Mouse (Mus musculus): Measurements from ENCODE around the gene Atf6. TPM values are rescaled to one million over a fixed set of nuclear protein-coding genes. Genes with fewer than 3 reads are reported as not detected.

The Atf6 gene
- 10 to 100 TPM in 1 of 2 experiments, 1 to 10 TPM in 1; 7.5 to 11.2 TPM for polyA plus RNA-seq (2017; shearing (Covaris generic))

DNA sequence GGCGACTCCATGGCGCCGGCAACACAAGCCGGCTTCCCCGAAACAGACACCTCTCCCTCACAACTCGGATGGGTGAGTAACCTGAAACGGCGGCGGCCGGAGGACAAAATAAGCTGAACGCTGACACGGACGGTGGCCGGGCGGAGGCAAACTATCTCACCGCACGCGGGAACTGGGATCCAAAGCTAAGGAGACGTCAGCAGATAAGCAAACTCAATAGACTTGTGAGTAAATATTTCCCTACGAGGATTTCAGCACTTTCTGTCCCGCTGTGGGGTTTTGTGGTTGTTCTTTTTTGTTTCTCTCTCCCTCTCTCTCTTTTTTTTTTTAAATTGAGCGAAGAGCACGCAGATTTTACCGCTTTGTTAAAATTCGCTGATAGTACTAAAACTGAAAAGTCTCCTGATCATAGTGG lies at the start of gene Atf6:
Atf6 (minus strand) TSS at position 81 of the 415 bp plus-strand sequence.

DNA sequence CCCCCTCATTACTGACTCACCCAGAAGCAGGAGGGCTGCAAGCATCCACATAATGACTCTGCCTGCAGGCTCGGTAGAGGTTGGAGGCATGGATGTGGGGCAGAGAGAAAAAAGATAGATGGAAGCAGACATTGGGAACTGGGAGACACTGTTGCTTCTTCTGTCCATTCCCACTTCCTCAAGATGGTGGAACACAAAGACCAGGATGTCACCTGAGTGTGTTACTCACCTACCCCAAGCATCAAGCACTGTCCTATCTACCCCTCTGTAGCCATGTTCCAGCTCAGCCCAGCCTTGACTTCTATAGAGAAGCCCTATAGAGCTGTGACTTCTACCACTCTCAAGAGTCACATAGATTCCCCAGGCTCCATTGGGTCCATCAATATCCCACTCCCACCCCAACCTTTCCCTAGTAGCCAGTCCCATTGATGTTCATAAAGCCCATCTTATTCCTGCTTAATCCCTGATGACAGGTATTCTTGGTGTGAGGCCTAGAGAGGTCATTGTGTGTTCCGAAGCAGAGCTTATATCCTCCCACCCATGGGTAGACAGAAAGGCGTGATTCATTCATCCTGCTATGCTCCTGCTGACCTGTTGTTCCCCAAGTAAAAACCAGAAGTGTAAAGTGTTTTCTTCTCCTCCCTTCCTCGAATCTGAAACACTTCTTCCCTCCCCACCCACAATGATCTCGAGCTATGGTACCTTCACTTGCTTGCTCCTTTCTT lies 45.5 kb upstream of the Atf6 start, which contains the start of gene Fcrlb:
Fcrlb (minus strand) TSS at position 51 of the 725 bp plus-strand sequence.

DNA sequence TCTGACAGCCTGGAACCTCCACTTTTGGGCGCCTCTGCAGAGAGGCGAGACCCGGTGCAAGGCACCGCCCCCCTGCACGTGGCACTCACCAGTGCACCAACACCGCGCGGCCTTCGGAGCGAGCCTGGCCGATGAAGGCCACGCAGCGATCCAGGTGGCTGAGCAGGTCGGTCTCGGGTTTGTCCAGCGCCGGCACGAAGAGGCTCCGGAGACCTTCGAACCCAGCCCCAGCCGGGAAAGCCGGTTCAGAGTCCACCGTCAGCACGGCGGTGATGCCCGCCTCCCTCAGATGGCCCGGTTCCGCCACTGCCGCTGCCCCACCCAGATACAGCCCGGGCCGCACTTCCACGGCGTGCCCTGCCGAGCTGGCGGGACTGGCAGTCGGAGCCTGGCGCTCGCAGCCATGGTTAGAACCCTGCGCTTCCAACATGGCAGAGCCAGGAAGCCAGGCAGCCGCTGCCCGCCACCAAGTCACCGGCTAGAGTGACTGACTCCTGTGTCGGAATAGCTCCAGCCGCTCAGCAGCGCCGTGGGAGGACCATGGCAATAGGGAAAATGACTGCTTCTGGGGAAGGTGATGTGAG lies 17.5 kb upstream of the Atf6 start, which contains the start of the genes Gm26620 and Dusp12:
Gm26620 (plus strand) TSS at position 88 of the 584 bp plus-strand sequence.
Dusp12 (minus strand) TSS at position 563 of the 584 bp plus-strand sequence.

Other genes starting within 250 kb of the Atf6 start
- gene Olfml2b, start 223.2 kb downstream of the Atf6 start, polyA plus RNA-seq (2017; shearing (Covaris generic)): under 1 TPM; 0.06 to 0.77 TPM
- 1 to 10 TPM in 1 of 2 experiments, not detected in 1; 1.7 TPM for gene Gm26620, start 17.3 kb upstream of the Atf6 start, polyA plus RNA-seq (2017; shearing (Covaris generic))
- gene Dusp12, start 17.8 kb upstream of the Atf6 start, polyA plus RNA-seq (2017; shearing (Covaris generic)): 10 to 100 TPM; 34.1 to 39.8 TPM
- gene Fcrlb, start 45.2 kb upstream of the Atf6 start, polyA plus RNA-seq (2017; shearing (Covaris generic)): not detected
- gene Fcrla, start 59.8 kb upstream of the Atf6 start, polyA plus RNA-seq (2017; shearing (Covaris generic)): 1 to 10 TPM; 1.3 to 2.1 TPM
- 1 to 10 TPM; 1.5 to 4.3 TPM for gene Fcgr2b, start 108.8 kb upstream of the Atf6 start, polyA plus RNA-seq (2017; shearing (Covaris generic))
- 1 to 10 TPM in 1 of 2 experiments, under 1 TPM in 1; 0.17 to 2.2 TPM for gene Fcgr4, start 151.1 kb upstream of the Atf6 start, polyA plus RNA-seq (2017; shearing (Covaris generic))
- 1 to 10 TPM in 1 of 2 experiments, under 1 TPM in 1; 0.36 to 4.0 TPM for gene Fcgr3, start 197.2 kb upstream of the Atf6 start, polyA plus RNA-seq (2017; shearing (Covaris generic))
- 1 to 10 TPM in 1 of 2 experiments, not detected in 1; 3.6 TPM for gene Cfap126, start 246.1 kb upstream of the Atf6 start, polyA plus RNA-seq (2017; shearing (Covaris generic))

Data from inflammation-experienced regulatory T-cells (primary cell).